Mouse (Mus musculus) stomach, embryonic 16.5 days (tissue): ENCODE results near the gene Ltv1. TPM values are rescaled to one million over a fixed set of nuclear protein-coding genes. Genes with fewer than 3 reads are reported as not detected.

ENCODE experiments used
- ATAC-seq: fragments of 200-750 bp; cut with Nextera tagmentation; 2 replicates; pipeline ENCODE4 v1.8.0; 2017; ENCODE audit warnings: moderate number of reproducible peaks, moderate TSS enrichment; ENCODE audit not compliant: insufficient read depth, low FRiP score
- H3K27ac ChIP-seq: fragments of 300-500 bp; sonication (generic); 2 replicates; pipeline ENCODE4 v1.5.1; 2014; ENCODE audit warnings: low read length
- H3K27me3 ChIP-seq: fragments of 300-500 bp; sonication (generic); 2 replicates; pipeline ENCODE4 v1.6.1; 2014; ENCODE audit warnings: low read length, control low read depth, mixed read lengths; ENCODE audit not compliant: control insufficient read depth, insufficient read depth
- H3K36me3 ChIP-seq: fragments of 300-500 bp; sonication (generic); 2 replicates; pipeline ENCODE4 v1.6.1; 2014; ENCODE audit warnings: low read length; ENCODE audit not compliant: control insufficient read depth, insufficient read depth
- H3K4me1 ChIP-seq: fragments of 300-500 bp; sonication (generic); 2 replicates; pipeline ENCODE4 v1.6.1; 2014; ENCODE audit warnings: low read length, control low read depth, mixed read lengths; ENCODE audit not compliant: control insufficient read depth, insufficient read depth
- H3K4me2 ChIP-seq: fragments of 300-500 bp; sonication (generic); 2 replicates; pipeline ENCODE4 v1.6.1; 2014; ENCODE audit warnings: low read depth, low read length, mixed read lengths
- H3K4me3 ChIP-seq: fragments of 300-500 bp; sonication (generic); replicated peaks from 2 replicates; pipeline ENCODE4 v1.5.1; 2014; ENCODE audit warnings: mild to moderate bottlenecking, low read length
- H3K9ac ChIP-seq: fragments of 300-500 bp; sonication (generic); 2 replicates; pipeline ENCODE4 v1.6.1; 2014; ENCODE audit warnings: low read length
- H3K9me3 ChIP-seq: fragments of 300-500 bp; sonication (generic); replicated peaks from 2 replicates; pipeline ENCODE4 v1.6.1; 2016; ENCODE audit warnings: low read length, control low read depth; ENCODE audit not compliant: control insufficient read depth
- WGBS: fragments of 180-500 bp; shearing (Covaris S2); extraction: QIAGEN DNeasy Blood & Tissue Kit; methylation state at CpG from one replicate; pipeline ENCODE4 v1.1.7; 2014; 5-methylcytosine and 5-hydroxymethylcytosine counted together
- polyA plus RNA-seq: library from polyadenylated mRNA; unstranded; fragments of >200 nt; fragmentation: Nextera tagmentation; extraction: Ambion mirVana; gene quantifications from 2 replicates; pipeline ENCODE4 v1.2.1, GENCODE M21; 2015

The Ltv1 gene
- polyA plus RNA-seq = 76.3 and 77.5 TPM in 2 replicates

DNA sequence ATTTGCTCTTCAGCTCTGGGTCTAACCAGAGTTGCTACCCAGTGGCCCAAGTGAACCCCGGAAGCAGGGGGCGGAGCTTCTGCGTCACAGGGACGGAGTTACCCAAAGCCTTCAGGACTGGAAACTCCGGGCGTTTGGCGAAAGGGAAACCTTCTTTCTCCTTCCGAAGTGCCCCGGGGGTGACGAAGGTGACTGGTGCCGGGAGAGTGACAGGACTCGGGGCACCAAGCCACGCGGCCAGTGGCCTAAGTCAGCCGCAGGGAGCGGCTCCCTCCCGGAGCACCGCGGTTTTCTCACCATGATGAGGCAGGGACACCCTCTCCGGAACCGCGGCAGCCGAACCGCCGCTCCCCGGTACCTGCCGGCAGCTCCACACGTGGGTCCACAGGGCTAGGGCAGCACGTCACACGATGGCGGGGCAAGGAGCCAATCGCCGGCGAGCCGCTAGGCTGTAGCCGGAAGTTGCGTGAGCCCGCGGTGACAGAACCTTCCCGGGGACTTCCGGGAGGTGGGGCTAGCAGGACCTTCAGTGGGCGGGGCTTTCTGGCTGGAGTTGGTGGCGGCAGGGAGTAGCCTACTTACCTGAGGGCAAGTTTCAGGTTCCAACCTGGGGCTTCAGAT, at the start of gene Ltv1:
TSS of gene Ltv1 (minus strand) at position 438 of the 621 bp plus-strand sequence.
- Histone ChIP-seq H3K27me3 (no peaks in the 10 kb centered on the region), H3K36me3 (peaks cover 2% of the 10 kb centered on the region; the same call in 1 of the 2 replicates), H3K27ac (peak within 1 kb of the TSS; percentile 98), H3K9ac (peak within 1 kb of the TSS; percentile 96), H3K9me3 (no peaks in the 10 kb centered on the region), H3K4me2 (peak within 1 kb of the TSS; percentile 75), H3K4me1 (peaks cover 15% of the 10 kb centered on the region), H3K4me3 (peak within 1 kb of the TSS; percentile 97)
- peak; percentile 99 for ATAC-seq
- under 1% methylated on average over 43 of the region's 43 CpGs for WGBS

- Histone ChIP-seq H3K9ac (no peak overlapping the region), H3K27ac (peak overlapping the region; percentile 71), H3K4me3 (no peak overlapping the region), H3K27me3 (no peaks in the 10 kb centered on the region), H3K4me2 (no peak overlapping the region), H3K9me3 (no peaks in the 10 kb centered on the region), H3K36me3 (no peaks in the 10 kb centered on the region), H3K4me1 (peaks cover 20% of the 10 kb centered on the region; the same call in 1 of the 2 replicates)
- ATAC-seq = peak; percentile 87
- WGBS = 41% methylated on average over 4 of the region's 4 CpGs
These were observed 47.5 kb upstream of the Ltv1 start for GRCm38 (mm10) chr10:13240431-13240830.

DNA sequence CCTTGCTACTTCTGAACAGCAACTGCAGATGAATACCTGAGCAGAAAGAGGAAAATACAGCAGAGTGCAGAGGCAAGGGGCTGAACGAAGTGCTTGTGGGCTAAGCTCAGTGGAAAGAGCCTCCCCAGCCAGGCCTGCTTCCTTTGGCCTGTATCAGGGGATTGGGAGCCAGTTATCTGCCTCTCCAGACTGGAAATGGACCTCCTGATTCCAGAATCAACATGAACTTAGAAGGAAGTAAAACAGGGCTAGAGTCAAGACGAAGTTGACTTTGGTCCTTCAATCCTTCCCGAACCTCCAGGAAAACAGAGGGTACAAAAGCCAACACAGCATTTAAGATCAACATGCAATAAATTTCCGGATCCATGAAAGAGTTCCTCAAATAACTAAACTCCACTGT, 45.2 kb upstream of the Ltv1 start:
- no peak overlapping the region for H3K4me2 ChIP-seq
- H3K9me3 ChIP-seq = no peaks in the 10 kb centered on the region
- no peak for ATAC-seq
- 89% methylated on average over 4 of the region's 4 CpGs for WGBS
- H3K4me1 ChIP-seq = peaks cover 16% of the 10 kb centered on the region; the same call in 1 of the 2 replicates
- H3K27me3 ChIP-seq = no peaks in the 10 kb centered on the region
- H3K9ac ChIP-seq = no peak overlapping the region
- no peaks in the 10 kb centered on the region for H3K36me3 ChIP-seq
- no peak overlapping the region for H3K4me3 ChIP-seq
- no peak overlapping the region for H3K27ac ChIP-seq

DNA sequence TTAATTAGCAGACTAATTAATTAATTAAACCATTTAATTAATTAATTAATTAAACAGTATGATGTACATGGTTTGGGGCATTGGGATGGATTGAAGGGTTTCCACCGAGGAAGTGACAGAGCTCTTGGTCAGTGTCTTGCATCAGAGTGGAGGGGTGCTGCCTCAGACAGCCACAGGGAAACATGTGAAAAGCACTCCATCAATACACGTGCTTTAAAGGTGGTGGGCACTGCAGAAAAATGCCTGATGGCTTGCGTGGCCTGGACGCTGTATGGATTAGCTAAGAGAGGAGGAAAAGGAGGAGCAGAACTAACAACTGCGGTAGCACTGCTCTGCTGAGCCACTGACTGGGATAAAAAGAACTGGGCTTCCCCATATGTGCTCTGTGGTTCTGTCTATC, 43.9 kb upstream of the Ltv1 start:
- no peak overlapping the region for H3K4me2 ChIP-seq
- WGBS = 89% methylated on average over 5 of the region's 5 CpGs
- H3K4me1 ChIP-seq = peaks cover 16% of the 10 kb centered on the region
- no peak overlapping the region for H3K9ac ChIP-seq
- no peak overlapping the region for H3K4me3 ChIP-seq
- H3K27me3 ChIP-seq = no peaks in the 10 kb centered on the region
- no peaks in the 10 kb centered on the region for H3K36me3 ChIP-seq
- no peak for ATAC-seq
- no peak overlapping the region; the same call in 1 of the 2 replicates for H3K27ac ChIP-seq
- no peaks in the 10 kb centered on the region for H3K9me3 ChIP-seq

DNA sequence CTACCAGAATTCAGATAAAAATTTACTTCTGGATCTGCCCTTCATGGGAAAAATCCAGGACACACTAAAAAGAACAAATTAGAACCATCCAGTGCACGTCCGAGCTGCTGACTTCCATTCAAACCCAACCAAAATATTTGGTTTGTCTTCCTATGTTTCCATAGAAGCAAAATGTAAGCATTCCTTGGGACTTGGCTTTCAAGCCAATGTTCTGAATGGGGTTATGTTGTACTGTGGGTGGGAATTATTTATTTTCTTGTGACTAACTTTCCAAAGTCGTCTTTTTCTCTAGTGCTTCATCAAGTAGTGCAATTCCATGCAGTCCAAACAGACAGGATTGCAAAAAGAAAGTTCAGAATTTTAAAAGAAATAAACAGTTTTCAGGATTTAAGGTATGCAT, 41.5 kb upstream of the Ltv1 start:
- Histone ChIP-seq H3K27ac (peak overlapping the region; percentile 42; the same call in 1 of the 2 replicates), H3K9me3 (no peaks in the 10 kb centered on the region), H3K4me1 (peaks cover 4% of the 10 kb centered on the region), H3K9ac (no peak overlapping the region), H3K36me3 (no peaks in the 10 kb centered on the region), H3K27me3 (no peaks in the 10 kb centered on the region), H3K4me2 (no peak overlapping the region), H3K4me3 (no peak overlapping the region)
- ATAC-seq = peak; percentile 73
- 28% methylated on average over 3 of the region's 3 CpGs for WGBS

DNA sequence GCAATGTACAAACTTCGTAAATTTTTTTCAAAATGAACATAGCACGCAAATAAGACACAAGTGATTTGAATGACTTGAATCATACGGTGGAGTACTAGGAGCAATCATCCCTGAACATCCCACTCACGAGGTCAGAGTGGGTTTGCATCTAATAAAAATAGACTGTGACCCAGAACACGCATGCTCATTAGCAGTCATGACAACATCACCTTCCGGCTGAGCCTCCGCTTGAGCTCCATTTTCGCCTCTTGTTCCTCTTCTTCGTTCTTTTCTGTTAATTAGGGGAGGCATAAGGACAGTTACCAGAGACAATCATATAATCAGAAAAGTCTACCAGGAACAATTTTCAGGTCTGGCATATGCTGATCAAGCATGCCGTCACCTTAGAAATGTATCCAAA, 41.0 kb upstream of the Ltv1 start:
- Histone ChIP-seq H3K9ac (no peak overlapping the region), H3K36me3 (no peaks in the 10 kb centered on the region), H3K4me1 (peaks cover 4% of the 10 kb centered on the region), H3K27ac (peak overlapping the region; percentile 72), H3K9me3 (no peaks in the 10 kb centered on the region), H3K4me3 (no peak overlapping the region), H3K27me3 (no peaks in the 10 kb centered on the region), H3K4me2 (no peak overlapping the region)
- no peak for ATAC-seq
- 84% methylated on average over 10 of the region's 10 CpGs for WGBS

DNA sequence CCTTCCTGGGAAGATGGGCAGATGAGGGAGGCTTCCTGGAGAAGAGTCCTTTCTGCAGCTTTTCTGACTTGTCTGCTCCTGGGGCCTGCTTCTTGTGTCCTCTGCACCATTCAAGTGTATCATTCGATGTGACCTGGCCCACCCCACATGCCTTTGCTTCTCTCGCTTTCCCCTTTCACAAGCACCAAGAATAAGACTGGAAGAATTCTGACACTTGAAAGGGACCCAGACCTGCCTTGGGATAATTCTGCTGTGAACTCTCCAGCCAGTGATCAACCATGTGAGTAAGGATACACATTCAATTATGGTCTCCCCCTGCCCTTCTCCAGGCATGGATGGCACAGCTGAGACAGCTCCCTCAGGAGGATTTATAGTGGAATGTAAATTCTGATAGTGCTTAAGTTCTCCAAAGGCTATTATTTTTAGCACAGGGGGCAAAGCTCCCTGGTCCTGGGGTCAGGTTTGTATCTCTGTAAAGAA, 40.2 kb upstream of the Ltv1 start:
- Histone ChIP-seq H3K4me1 (peaks cover 4% of the 10 kb centered on the region), H3K9me3 (no peaks in the 10 kb centered on the region), H3K9ac (no peak overlapping the region), H3K36me3 (no peaks in the 10 kb centered on the region), H3K27ac (peak overlapping the region; percentile 14; the same call in 1 of the 2 replicates), H3K4me3 (no peak overlapping the region), H3K4me2 (no peak overlapping the region), H3K27me3 (no peaks in the 10 kb centered on the region)
- 71% methylated on average over 2 of the region's 2 CpGs for WGBS
- ATAC-seq = no peak

DNA sequence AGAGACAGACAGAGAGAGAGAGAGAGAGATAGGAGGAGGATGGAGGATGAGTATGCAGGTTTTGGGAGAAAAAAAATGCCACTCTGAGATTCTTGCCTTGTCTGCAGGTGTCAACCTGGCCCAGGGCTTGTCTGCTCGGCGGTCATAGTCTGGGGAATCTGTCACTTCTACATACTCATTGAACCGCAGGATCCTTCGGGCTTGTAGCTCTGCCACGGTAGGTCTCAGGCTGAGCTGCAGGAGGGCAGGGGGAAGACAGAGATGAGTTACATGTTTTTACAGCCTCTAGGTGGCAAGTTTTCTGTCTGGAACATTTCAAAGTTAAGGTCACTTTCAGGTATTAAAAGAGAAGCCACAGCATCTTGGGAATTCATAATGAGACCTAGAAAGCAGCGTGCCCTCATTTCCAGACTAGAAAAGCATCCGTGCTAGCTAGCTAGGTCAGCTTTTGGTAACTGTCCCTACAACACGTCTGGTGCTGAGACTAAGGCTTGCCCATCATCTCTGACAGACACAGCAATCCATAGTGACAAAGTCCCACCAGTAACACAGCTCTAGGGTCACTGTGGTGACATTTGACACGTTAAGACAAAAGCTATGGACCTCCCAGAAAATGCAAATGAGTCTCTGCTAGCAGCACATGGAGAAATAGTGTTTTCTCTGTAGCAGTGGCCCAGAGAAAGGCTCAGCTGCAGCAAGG, 39.6 kb upstream of the Ltv1 start:
- 74% methylated on average over 9 of the region's 9 CpGs for WGBS
- H3K27ac ChIP-seq = peak overlapping the region; percentile 14; the same call in 1 of the 2 replicates
- H3K9ac ChIP-seq = no peak overlapping the region
- H3K9me3 ChIP-seq = no peaks in the 10 kb centered on the region
- H3K27me3 ChIP-seq = no peaks in the 10 kb centered on the region
- no peak for ATAC-seq
- H3K4me2 ChIP-seq = no peak overlapping the region
- H3K4me1 ChIP-seq = peaks cover 4% of the 10 kb centered on the region
- H3K4me3 ChIP-seq = no peak overlapping the region
- H3K36me3 ChIP-seq = no peaks in the 10 kb centered on the region

DNA sequence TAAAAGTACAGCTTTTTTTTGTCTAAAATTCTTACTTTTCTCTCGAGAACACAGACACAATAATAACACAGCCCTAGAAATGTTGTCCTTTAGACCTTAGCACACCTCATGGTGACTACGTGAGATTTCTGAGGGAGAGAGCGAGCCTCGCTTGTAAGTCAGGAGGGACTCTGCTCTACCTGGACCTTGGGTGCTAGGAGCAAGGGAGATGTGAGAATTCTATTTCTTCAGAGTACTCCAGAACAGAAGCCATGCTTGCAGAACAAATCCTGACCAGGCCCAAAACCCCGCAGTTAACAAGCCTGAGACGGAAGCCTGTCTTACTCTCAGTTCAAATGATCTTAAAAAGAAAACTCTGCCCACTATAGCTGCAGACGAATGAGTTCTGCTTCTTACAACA, 37.7 kb upstream of the Ltv1 start:
- WGBS = 87% methylated on average over 7 of the region's 7 CpGs

More for the DNA sequence above, 37.7 kb upstream of the Ltv1 start:
- Histone ChIP-seq H3K4me1 (peaks cover 4% of the 10 kb centered on the region), H3K4me2 (no peak overlapping the region), H3K27ac (no peak overlapping the region), H3K4me3 (no peak overlapping the region), H3K9ac (no peak overlapping the region), H3K27me3 (no peaks in the 10 kb centered on the region), H3K36me3 (no peaks in the 10 kb centered on the region), H3K9me3 (no peaks in the 10 kb centered on the region)
- ATAC-seq = no peak
